Mouse (Mus musculus) layer of hippocampus, adult 9-10 months (tissue): ENCODE measurements around the gene Nsmce1.
"Not testable (repeated sequence)": the region's sequence is repeated elsewhere in the genome, so short reads cannot be mapped to it uniquely, and the experiment has no call there.

Experiments
- DNase-seq: peaks from one replicate; pipeline ENCODE4 v3.0.0; 2022; ENCODE audit warnings: low spot score

Gene Nsmce1

DNA sequence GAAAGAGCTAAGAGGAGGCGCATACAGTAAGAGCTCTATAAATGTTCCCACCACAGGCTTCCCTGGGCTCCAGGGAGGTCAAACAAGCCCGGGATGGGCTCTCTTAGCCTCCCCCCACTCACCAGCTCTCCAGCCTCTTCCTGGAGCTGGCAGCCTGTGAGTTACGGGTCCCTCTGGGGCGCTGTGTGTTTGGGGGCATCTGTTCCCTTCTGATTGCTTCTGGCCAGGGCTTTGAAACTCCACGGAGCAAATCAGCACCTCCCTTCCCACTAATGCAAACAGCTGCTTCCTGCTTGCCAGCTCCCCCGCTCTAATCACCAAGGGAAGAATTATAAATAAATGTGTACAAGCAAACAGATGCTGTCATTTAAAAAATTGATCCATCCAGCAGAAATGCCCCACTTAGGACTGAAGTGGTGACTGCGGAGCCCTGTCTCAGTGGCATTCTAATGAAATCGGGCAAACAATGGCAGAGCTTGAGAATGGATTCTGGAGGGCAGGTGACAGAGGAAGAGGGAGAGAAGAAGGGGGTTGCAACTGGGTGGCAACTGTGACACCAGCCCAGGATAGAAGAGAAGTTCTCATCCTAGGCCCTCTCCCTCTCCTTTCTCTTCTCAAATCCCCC is 56.6 kb downstream of the Nsmce1 start:
- DNase-seq: no peak

DNA sequence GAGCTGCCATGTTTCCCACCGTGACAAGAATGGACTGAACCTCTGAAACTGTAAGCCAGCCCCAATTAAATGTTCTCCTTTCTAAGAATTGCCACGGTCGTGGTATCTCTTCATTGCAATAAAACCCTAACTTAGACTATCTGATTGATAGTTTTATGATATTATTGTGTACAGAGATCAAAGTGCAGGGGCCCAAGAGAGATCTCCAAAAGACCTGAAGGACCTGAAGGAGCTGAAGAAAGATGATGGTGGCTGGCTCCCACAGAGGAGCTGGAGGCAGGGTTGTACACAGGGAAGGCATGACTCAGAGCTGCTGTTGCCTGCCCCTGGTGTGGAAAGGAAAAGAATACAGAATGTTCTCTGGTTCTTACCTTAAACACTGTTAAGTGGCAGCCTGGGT is 57.5 kb downstream of the Nsmce1 start:
- no peak for DNase-seq

DNA sequence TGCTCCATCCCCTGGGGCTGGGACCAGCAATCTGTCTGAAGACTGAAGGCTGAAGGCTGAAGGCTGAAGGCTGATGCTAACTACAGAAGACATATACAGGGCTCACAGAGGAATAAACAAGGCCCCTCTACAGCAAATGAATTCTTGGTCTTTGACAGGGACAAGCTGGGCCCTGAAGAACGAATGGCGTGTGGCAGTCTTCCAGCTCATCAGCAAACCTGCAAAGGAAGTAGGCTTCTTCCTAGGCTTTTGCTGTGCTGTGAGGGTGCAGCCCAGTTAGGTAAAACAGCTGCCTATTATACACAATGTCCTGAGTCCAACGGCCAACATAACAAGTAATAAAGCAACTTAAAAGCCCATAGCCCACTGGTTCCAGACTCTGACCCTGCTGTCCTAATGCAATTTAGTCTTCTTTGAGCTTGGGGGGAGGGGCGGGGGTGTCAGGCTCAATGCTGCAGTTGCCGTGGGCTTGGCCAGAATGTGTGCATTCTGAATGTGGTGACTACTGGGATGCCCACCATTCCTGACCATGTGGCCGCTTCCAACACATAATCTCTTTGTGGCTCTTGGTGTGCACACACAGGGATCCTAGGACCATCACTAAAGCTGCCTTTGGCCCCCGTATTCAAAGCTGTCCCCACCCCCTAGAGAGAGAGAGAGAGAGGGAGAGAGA is 61.1 kb downstream of the Nsmce1 start:
- no peak for DNase-seq

DNA sequence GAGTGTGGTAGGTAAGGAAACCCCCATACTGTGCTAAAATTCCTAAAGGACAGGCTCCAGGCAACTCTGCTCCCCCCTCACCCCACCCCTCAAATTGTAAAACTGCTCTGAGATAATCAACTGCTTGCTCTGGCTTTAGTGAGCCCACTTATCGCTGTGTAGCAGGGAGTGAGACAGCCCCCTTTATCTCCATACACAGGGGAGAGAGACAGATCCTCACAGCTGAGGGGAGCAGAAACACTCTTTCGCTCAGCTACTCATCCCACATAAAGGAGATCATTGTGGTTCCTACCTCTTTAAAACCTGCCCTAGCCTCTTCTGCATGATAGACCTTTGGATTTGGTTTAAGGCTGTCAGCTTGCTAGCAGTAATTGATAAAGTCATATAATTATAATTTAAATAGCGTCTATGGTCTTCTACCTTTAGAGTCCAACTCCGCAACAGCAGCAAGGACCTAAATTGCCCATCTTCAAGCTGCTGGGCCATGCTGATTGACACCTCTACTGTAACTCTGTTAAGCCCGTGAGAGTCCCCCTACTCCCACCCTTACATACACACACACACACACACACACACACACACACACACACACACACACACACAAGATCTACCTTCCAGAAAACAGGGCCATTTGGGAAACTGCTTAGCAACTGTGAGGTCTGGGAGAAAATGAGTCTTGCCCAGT is 62.4 kb downstream of the Nsmce1 start:
- not testable (repeated sequence) for DNase-seq

DNA sequence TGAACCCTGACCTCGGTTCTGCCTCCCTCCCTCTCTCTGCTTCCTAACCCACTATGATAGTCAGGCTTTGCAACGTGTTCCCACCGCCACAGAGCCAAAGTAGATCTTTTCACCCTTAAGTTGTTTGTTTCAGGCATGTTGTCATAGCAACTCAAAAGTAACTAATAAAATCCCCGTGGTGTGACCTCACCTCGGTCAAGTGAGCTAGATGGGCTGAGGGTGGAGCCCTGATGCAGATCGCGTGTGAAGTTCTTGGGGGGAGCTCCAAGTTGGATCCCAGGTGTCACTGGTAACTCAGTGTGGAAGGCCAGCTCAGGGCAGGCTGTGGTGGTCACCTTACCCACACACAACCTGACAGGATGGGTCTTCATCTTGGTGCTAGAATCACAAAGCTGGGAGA is 63.0 kb downstream of the Nsmce1 start:
- DNase-seq: no peak

DNA sequence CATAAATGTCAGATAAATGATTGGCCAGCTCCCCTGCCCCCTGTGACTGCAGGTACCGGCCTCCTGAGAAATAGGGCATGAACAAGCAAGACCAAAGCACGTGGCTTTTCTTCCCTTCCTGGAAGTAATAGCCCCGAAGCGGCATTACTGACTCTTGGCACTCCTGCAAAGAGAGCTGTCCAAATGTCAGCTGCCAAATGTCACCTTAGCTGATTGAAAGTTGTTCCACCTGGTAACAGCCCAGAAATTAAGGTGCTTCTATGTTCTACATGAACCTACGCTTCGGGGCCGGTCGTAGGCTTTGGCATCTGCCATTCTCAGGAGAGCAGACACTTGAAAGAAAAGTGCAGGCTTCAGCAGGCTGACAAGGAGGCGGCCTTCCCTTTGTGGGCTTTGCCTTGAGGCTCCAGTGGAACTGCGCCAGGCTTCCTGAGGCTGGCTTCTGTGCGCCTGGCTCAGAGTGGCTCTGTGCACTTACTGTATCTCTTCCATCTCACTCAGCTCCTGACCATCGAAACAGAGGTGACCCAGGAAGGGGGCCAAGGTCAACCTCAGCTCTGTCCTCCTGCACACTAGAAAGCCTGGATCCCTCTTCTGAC is 63.8 kb downstream of the Nsmce1 start:
- DNase-seq: no peak

DNA sequence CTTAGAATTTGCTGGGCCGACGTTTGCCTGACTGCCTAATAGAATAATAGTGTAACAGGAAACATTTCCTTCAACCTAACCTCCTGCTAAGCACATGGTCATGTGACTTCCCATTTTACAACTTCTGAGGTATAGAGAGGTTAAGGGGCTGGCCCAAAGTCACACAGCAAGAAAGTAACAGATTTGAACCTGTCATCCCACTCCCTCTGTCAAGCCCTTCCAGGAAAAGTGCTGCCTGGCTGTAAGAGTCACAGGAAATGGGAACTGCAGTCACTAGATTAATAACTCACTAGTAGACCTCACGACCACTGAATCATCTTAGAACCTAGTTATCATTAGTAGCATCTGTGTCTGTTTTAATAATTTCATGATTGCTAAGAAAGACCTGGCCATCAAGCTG is 68.3 kb downstream of the Nsmce1 start:
- no peak for DNase-seq

DNA sequence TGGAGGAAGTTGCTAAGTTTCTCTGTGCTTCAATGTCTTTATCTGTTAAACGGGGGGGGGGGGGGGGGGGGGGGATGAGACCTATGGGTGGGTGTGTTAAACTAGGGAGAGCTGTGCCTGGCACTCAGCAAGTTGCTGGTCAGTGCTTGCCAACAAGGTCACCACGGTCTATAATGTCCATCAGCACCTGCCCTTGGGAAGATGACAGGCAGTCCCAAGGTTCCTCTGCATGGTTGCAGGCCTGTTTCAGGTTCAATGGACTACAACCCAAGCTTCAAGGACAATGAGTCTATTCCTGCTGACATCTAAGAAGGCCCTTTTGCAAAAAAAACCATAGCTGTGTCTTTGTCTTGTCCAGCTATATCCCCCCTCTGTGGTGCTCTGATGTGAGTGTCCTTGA is 69.5 kb downstream of the Nsmce1 start:
- DNase-seq: no peak

DNA sequence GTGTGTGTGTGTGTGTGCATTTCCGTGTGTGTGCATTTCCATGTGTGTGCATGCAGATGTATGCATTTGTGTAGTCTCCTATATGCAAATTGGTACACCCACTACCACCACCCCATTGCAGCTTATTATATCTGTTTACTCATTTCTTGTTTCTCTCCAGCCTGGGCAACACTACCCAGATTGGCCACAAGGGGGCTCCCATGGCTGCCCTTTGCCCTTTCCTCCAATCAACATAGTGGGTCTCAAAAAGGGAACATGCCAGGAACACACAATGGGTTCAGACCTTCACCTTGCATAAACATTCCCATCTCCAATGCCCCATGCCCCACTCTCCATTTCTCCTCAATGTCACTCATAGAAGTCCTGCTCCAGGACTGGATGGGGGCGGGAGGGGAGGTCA is 71.2 kb downstream of the Nsmce1 start:
- no peak for DNase-seq

DNA sequence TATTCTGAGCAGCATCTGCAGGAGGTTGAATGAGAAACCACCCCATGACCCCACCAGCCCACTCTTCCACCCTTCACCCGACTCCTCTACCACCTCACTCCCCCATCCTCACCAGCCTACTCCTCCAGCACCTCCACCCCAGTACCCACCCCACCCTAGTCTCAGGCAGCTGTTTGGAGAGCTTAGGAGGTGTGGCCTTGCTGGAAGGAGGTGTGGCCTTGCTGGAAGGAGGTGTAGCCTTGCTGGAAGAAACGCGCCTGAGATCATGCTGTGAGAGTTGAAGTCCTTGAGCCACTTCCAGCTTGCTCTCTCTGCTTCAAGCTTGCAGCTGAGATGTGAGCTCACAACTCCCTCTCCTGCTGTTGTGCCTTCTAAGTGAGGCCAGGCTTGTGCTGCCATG is 73.0 kb downstream of the Nsmce1 start:
- no peak for DNase-seq
